Mouse (Mus musculus): ENCODE results near the gene Gpx1.
A peak's percentile ranks its signal among the peaks of the same experiment; 100 is the strongest.

The Gpx1 gene

GRCm38 (mm10) chr9:108339886-108340257 lies 1.2 kb downstream of the Gpx1 start:
- peak; percentile 61 for DNase-seq (ENCODE audit: low read depth, low spot score)

GRCm38 (mm10) chr9:108340258-108341138 lies 1.8 kb downstream of the Gpx1 start:
- DNase-seq (ENCODE audit: low read depth, low spot score) = peak; percentile 87

- no peak for DNase-seq (ENCODE audit: low read depth, low spot score)
Measured at GRCm38 (mm10) chr9:108341139-108341475, 2.4 kb downstream of the Gpx1 start.

- peak; percentile 30 for DNase-seq (ENCODE audit: low read depth, low spot score)
Measured at GRCm38 (mm10) chr9:108341801-108342200, 3.1 kb downstream of the Gpx1 start.

- peak; percentile 78 for DNase-seq (ENCODE audit: low read depth, low spot score)
Measured at GRCm38 (mm10) chr9:108342301-108342831, 3.7 kb downstream of the Gpx1 start.

GRCm38 (mm10) chr9:108343331-108343730 lies 4.6 kb downstream of the Gpx1 start:
- DNase-seq (ENCODE audit: low read depth, low spot score) = peak; percentile 28

- DNase-seq (ENCODE audit: low read depth, low spot score) = peak; percentile 20
Measured at GRCm38 (mm10) chr9:108343835-108344234, 5.1 kb downstream of the Gpx1 start.

GRCm38 (mm10) chr9:108344471-108344870 lies 5.8 kb downstream of the Gpx1 start:
- no peak for DNase-seq (ENCODE audit: low read depth, low spot score)

- DNase-seq (ENCODE audit: low read depth, low spot score) = no peak
Measured at GRCm38 (mm10) chr9:108347024-108347423, 8.3 kb downstream of the Gpx1 start.

GRCm38 (mm10) chr9:108347540-108348289 lies 9.0 kb downstream of the Gpx1 start, which contains the start of gene Usp4:
Gene Usp4 (plus strand): TSS chr9:108347853.
- DNase-seq (ENCODE audit: low read depth, low spot score) = peak; percentile 93

- no peak for DNase-seq (ENCODE audit: low read depth, low spot score)
Measured at GRCm38 (mm10) chr9:108348290-108348680, 9.6 kb downstream of the Gpx1 start.

GRCm38 (mm10) chr9:108349727-108350126 lies 11.0 kb downstream of the Gpx1 start:
- DNase-seq (ENCODE audit: low read depth, low spot score) = no peak

- no peak for DNase-seq (ENCODE audit: low read depth, low spot score)
Measured at GRCm38 (mm10) chr9:108378234-108378633, 39.5 kb downstream of the Gpx1 start.

- DNase-seq (ENCODE audit: low read depth, low spot score) = no peak
Measured at GRCm38 (mm10) chr9:108378736-108379135, 40.0 kb downstream of the Gpx1 start.

GRCm38 (mm10) chr9:108379294-108379693 lies 40.6 kb downstream of the Gpx1 start:
- DNase-seq (ENCODE audit: low read depth, low spot score) = no peak

GRCm38 (mm10) chr9:108381382-108381781 lies 42.7 kb downstream of the Gpx1 start:
- DNase-seq (ENCODE audit: low read depth, low spot score) = no peak

- no peak for DNase-seq (ENCODE audit: low read depth, low spot score)
Measured at GRCm38 (mm10) chr9:108385006-108385405, 46.3 kb downstream of the Gpx1 start.

GRCm38 (mm10) chr9:108386816-108387215 lies 48.1 kb downstream of the Gpx1 start:
- no peak for DNase-seq (ENCODE audit: low read depth, low spot score)

GRCm38 (mm10) chr9:108388601-108389000 lies 49.9 kb downstream of the Gpx1 start:
- no peak for DNase-seq (ENCODE audit: low read depth, low spot score)

- DNase-seq (ENCODE audit: low read depth, low spot score) = no peak
Measured at GRCm38 (mm10) chr9:108389220-108389619, 50.5 kb downstream of the Gpx1 start.
